Mouse (Mus musculus) hindbrain, postnatal 0 days (tissue): ENCODE results near the gene Fam53b. TPM values are rescaled to one million over a fixed set of nuclear protein-coding genes. Genes with fewer than 3 reads are reported as not detected.
"Not testable (repeated sequence)": the region's sequence is repeated elsewhere in the genome, so short reads cannot be mapped to it uniquely, and the experiment has no call there.

Experiments used
- ATAC-seq: fragments of 200-750 bp; cut with Nextera tagmentation; 2 replicates; pipeline ENCODE4 v1.8.0; 2017; ENCODE audit warnings: mild to moderate bottlenecking, moderate TSS enrichment, moderate library complexity
- DNase-seq: peaks from one replicate; pipeline ENCODE4 v3.0.0-alpha.2; 2015; ENCODE audit warnings: low spot score
- H3K27ac ChIP-seq: fragments of 300-500 bp; sonication (generic); 2 replicates; pipeline ENCODE4 v1.5.1; 2014; ENCODE audit warnings: mild to moderate bottlenecking
- H3K27me3 ChIP-seq: fragments of 300-500 bp; sonication (generic); 2 replicates; pipeline ENCODE4 v1.6.1; 2014; ENCODE audit warnings: low read length, mixed read lengths; ENCODE audit not compliant: insufficient read depth
- H3K36me3 ChIP-seq: fragments of 300-500 bp; sonication (generic); 2 replicates; pipeline ENCODE4 v1.6.1; 2014; ENCODE audit warnings: low read length, mixed read lengths; ENCODE audit not compliant: insufficient read depth
- H3K4me1 ChIP-seq: fragments of 300-500 bp; sonication (generic); 2 replicates; pipeline ENCODE4 v1.6.1; 2014; ENCODE audit warnings: antibody characterized with exemption, low read length, mixed read lengths; ENCODE audit not compliant: insufficient read depth
- H3K4me2 ChIP-seq: fragments of 300-500 bp; sonication (generic); 2 replicates; pipeline ENCODE4 v1.6.1; 2014; ENCODE audit warnings: low read depth, mild to moderate bottlenecking, low read length, moderate library complexity, mixed read lengths
- H3K4me3 ChIP-seq: fragments of 300-500 bp; sonication (generic); 2 replicates; pipeline ENCODE4 v1.5.1; 2014; ENCODE audit warnings: low read length
- H3K9ac ChIP-seq: fragments of 300-500 bp; sonication (generic); replicated peaks from 2 replicates; pipeline ENCODE4 v1.6.1; 2014; ENCODE audit warnings: mild to moderate bottlenecking, low read length, moderate library complexity, mixed read lengths
- H3K9me3 ChIP-seq: fragments of 300-500 bp; sonication (generic); 2 replicates; pipeline ENCODE4 v1.6.1; 2016; ENCODE audit warnings: low read length, mixed read lengths
- CTCF ChIP-seq: IDR thresholded peaks from 2 replicates; pipeline ENCODE4 v1.5.1; 2016; ENCODE audit warnings: antibody characterized with exemption, control low read depth, low read depth
- WGBS: fragments of 180-500 bp; shearing (Covaris S2); extraction: QIAGEN DNeasy Blood & Tissue Kit; methylation state at CpG from one replicate; pipeline ENCODE4 v1.1.7; 2014; 5-methylcytosine and 5-hydroxymethylcytosine counted together
- polyA plus RNA-seq: library from polyadenylated mRNA; unstranded; fragments of >200 nt; fragmentation: Nextera tagmentation; extraction: Ambion mirVana; gene quantifications from 2 replicates; pipeline ENCODE4 v1.2.1, GENCODE M21; 2015
- total RNA-seq: library from RNA; depleted of rRNA; stranded (reverse); fragments of >200 nt; gene quantifications from 2 replicates; pipeline ENCODE4 v1.2.3, GENCODE M21; 2014; rRNA removed

Fam53b gene
- total and polyA plus RNA-seq, 2 experiments from 2014 or later = 10.2 to 21.0 TPM

GRCm38 (mm10) chr7:132669999-132670862 lies 143.5 kb downstream of the Fam53b start:
- no peak for ATAC-seq
- Histone ChIP-seq H3K9ac (no peak overlapping the region), H3K36me3 (no peaks in the 10 kb centered on the region), H3K4me3 (no peak overlapping the region), H3K27me3 (no peaks in the 10 kb centered on the region), H3K9me3 (no peaks in the 10 kb centered on the region), H3K4me2 (no peak overlapping the region), H3K27ac (no peak overlapping the region), H3K4me1 (peaks cover 4% of the 10 kb centered on the region; the same call in 1 of the 2 replicates)
- WGBS = 81% methylated on average over 20 of the region's 20 CpGs
- no peak for DNase-seq
- no peak for TF ChIP-seq CTCF

- Histone ChIP-seq H3K4me3 (no peak overlapping the region), H3K27ac (no peak overlapping the region), H3K4me1 (peaks cover 4% of the 10 kb centered on the region; the same call in 1 of the 2 replicates), H3K36me3 (no peaks in the 10 kb centered on the region), H3K4me2 (no peak overlapping the region), H3K9ac (no peak overlapping the region), H3K9me3 (no peaks in the 10 kb centered on the region), H3K27me3 (no peaks in the 10 kb centered on the region)
- TF ChIP-seq CTCF = no peak
- ATAC-seq = no peak
- no peak for DNase-seq
- 29% methylated on average over 2 of the region's 2 CpGs for WGBS
Measured at GRCm38 (mm10) chr7:132668604-132669003, 145.1 kb downstream of the Fam53b start.

GRCm38 (mm10) chr7:132666516-132666915 lies 147.2 kb downstream of the Fam53b start:
- WGBS = 85% methylated on average over 4 of the region's 4 CpGs
- DNase-seq (no peak), ATAC-seq (no peak)
- no peak for TF ChIP-seq CTCF
- Histone ChIP-seq H3K9me3 (no peaks in the 10 kb centered on the region), H3K4me2 (no peak overlapping the region), H3K4me3 (no peak overlapping the region), H3K4me1 (peaks cover 4% of the 10 kb centered on the region; the same call in 1 of the 2 replicates), H3K27me3 (no peaks in the 10 kb centered on the region), H3K9ac (no peak overlapping the region), H3K27ac (no peak overlapping the region), H3K36me3 (no peaks in the 10 kb centered on the region)

- no peaks in the 10 kb centered on the region for H3K9me3 ChIP-seq
- TF ChIP-seq CTCF = no peak
- H3K27me3 ChIP-seq = no peaks in the 10 kb centered on the region
- no peak overlapping the region for H3K27ac ChIP-seq
- ATAC-seq (no peak), DNase-seq (no peak)
- no peak overlapping the region for H3K4me3 ChIP-seq
- no peak overlapping the region for H3K4me2 ChIP-seq
- H3K9ac ChIP-seq = no peak overlapping the region
- WGBS = 66% methylated on average over 6 of the region's 8 CpGs
- peaks cover 4% of the 10 kb centered on the region; the same call in 1 of the 2 replicates for H3K4me1 ChIP-seq
- no peaks in the 10 kb centered on the region for H3K36me3 ChIP-seq
Measured at GRCm38 (mm10) chr7:132665664-132666382, 147.9 kb downstream of the Fam53b start.

GRCm38 (mm10) chr7:132664815-132665214 lies 148.9 kb downstream of the Fam53b start:
- Histone ChIP-seq H3K9ac (no peak overlapping the region), H3K9me3 (no peaks in the 10 kb centered on the region), H3K4me2 (no peak overlapping the region), H3K4me3 (no peak overlapping the region), H3K36me3 (no peaks in the 10 kb centered on the region), H3K27ac (no peak overlapping the region), H3K4me1 (peaks cover 4% of the 10 kb centered on the region; the same call in 1 of the 2 replicates), H3K27me3 (no peaks in the 10 kb centered on the region)
- WGBS = 83% methylated on average over 6 of the region's 6 CpGs
- DNase-seq (no peak), ATAC-seq (no peak)
- TF ChIP-seq CTCF = no peak

GRCm38 (mm10) chr7:132662831-132663230 lies 150.9 kb downstream of the Fam53b start:
- H3K4me2 ChIP-seq, DNase-seq, H3K4me1 ChIP-seq, H3K27me3 ChIP-seq, H3K4me3 ChIP-seq, ATAC-seq, H3K9me3 ChIP-seq, H3K27ac ChIP-seq, H3K9ac ChIP-seq, H3K36me3 ChIP-seq: not testable (repeated sequence)
- WGBS = 77% methylated on average over 6 of the region's 6 CpGs

Other genes starting within 250 kb of the Fam53b start
- 99.1 and 101 TPM in 2 replicates for gene Oat, start 237.5 kb downstream of the Fam53b start, total RNA-seq
- 123 and 129 TPM in 2 replicates for gene Oat, start 237.5 kb downstream of the Fam53b start, polyA plus RNA-seq
- gene Nkx1-2, start 214.2 kb downstream of the Fam53b start, total RNA-seq = 0.90 TPM in 1 of 2 replicates, not detected in the other
- 0.08 and 0.13 TPM in 2 replicates for gene Nkx1-2, start 214.2 kb downstream of the Fam53b start, polyA plus RNA-seq
- 42.5 and 55.6 TPM in 2 replicates for gene Lhpp, start 203.2 kb downstream of the Fam53b start, total RNA-seq
- 53.3 and 56.7 TPM in 2 replicates for gene Lhpp, start 203.2 kb downstream of the Fam53b start, polyA plus RNA-seq
- 22.5 and 34.0 TPM in 2 replicates for gene Eef1akmt2, start 38.8 kb upstream of the Fam53b start, total RNA-seq
- 76.7 and 78.2 TPM in 2 replicates for gene Eef1akmt2, start 38.8 kb upstream of the Fam53b start, polyA plus RNA-seq
- gene Abraxas2, start 45.3 kb upstream of the Fam53b start, total RNA-seq = 22.2 and 23.6 TPM in 2 replicates
- 33.1 and 36.4 TPM in 2 replicates for gene Abraxas2, start 45.3 kb upstream of the Fam53b start, polyA plus RNA-seq
- 40.1 and 42.7 TPM in 2 replicates for gene Zranb1, start 117.3 kb upstream of the Fam53b start, total RNA-seq
- gene Zranb1, start 117.3 kb upstream of the Fam53b start, polyA plus RNA-seq = 22.7 and 24.0 TPM in 2 replicates